Mouse (Mus musculus): ENCODE results near the gene Prkcg. TPM values are rescaled to one million over a fixed set of nuclear protein-coding genes. Genes with fewer than 3 reads are reported as not detected.
A peak's percentile ranks its signal among the peaks of the same experiment; 100 is the strongest.

Gene Prkcg
- polyA plus RNA-seq, 1 experiment from 2014 or later, result 3.8 TPM

- no peak for ATAC-seq
- 93% methylated on average over 1 of the region's 1 CpGs for WGBS
- no peaks in the 10 kb centered on the region for H3K27me3 ChIP-seq (ENCODE audit: control insufficient read depth, insufficient read depth, low read depth, low read length)
- no peak overlapping the region for H3K4me2 ChIP-seq (ENCODE audit: low read length)
- peaks cover 2% of the 10 kb centered on the region; the same call in 1 of the 2 replicates for H3K36me3 ChIP-seq (ENCODE audit: control insufficient read depth, insufficient read depth, low read length)
- no peak overlapping the region for H3K27ac ChIP-seq (ENCODE audit: low read length)
- H3K9me3 ChIP-seq (replicated peaks; ENCODE audit: control insufficient read depth, low read length, poor library complexity, severe bottlenecking), result no peaks in the 10 kb centered on the region
- H3K9ac ChIP-seq (ENCODE audit: low read depth, low read length), result no peak overlapping the region
- no peak overlapping the region for H3K4me3 ChIP-seq (ENCODE audit: low read depth, low read length)
- H3K4me1 ChIP-seq (ENCODE audit: control insufficient read depth, insufficient read depth, low read length), result no peaks in the 10 kb centered on the region
Observed at GRCm38 (mm10) chr7:3323826-3324225, 34.8 kb downstream of the Prkcg start.

GRCm38 (mm10) chr7:3327961-3328360 lies 39.0 kb downstream of the Prkcg start:
- H3K4me2 ChIP-seq (ENCODE audit: low read length), result no peak overlapping the region
- no peak for ATAC-seq
- no peak overlapping the region for H3K9ac ChIP-seq (ENCODE audit: low read depth, low read length)
- 82% methylated on average over 4 of the region's 4 CpGs for WGBS
- H3K27me3 ChIP-seq (ENCODE audit: control insufficient read depth, insufficient read depth, low read depth, low read length), result no peaks in the 10 kb centered on the region
- H3K9me3 ChIP-seq (replicated peaks; ENCODE audit: control insufficient read depth, low read length, poor library complexity, severe bottlenecking), result no peaks in the 10 kb centered on the region
- H3K27ac ChIP-seq (ENCODE audit: low read length), result no peak overlapping the region
- no peaks in the 10 kb centered on the region for H3K36me3 ChIP-seq (ENCODE audit: control insufficient read depth, insufficient read depth, low read length)
- H3K4me3 ChIP-seq (ENCODE audit: low read depth, low read length), result no peak overlapping the region
- peaks cover 7% of the 10 kb centered on the region for H3K4me1 ChIP-seq (ENCODE audit: control insufficient read depth, insufficient read depth, low read length)

DNA sequence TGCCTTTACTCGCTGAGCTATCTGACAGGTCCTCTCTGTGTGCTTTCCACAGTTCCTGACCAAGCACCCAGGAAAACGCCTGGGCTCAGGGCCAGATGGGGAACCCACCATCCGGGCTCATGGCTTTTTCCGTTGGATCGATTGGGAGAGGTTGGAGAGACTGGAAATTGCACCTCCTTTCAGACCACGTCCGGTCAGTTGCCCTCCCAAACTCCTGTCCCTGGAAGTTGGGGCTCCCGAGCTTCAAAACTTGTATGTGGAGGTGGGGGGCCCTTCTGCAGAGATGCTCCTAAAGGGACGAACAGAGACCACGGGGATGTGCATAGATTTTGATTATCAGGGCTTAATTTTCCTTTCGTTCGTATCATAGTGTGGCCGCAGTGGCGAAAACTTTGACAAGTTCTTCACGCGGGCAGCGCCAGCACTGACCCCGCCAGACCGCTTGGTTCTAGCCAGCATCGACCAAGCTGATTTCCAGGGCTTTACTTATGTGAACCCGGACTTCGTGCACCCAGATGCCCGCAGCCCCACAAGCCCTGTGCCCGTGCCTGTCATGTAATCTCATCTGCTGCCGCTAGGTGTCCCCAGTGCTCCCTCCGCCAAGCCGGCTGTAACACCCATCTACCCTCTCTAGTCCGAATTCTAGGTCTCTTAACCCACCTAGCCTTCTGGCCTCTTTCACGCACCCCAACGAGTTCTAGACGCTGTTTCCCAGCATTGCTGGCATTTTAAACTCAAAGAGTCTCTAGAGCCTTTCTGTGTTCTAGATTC lies 41.0 kb downstream of the Prkcg start:
- Histone ChIP-seq H3K9ac (ENCODE audit: low read depth, low read length) (no peak overlapping the region), H3K9me3 (replicated peaks; ENCODE audit: control insufficient read depth, low read length, poor library complexity, severe bottlenecking) (no peaks in the 10 kb centered on the region), H3K27ac (ENCODE audit: low read length) (no peak overlapping the region), H3K36me3 (ENCODE audit: control insufficient read depth, insufficient read depth, low read length) (no peaks in the 10 kb centered on the region), H3K27me3 (ENCODE audit: control insufficient read depth, insufficient read depth, low read depth, low read length) (no peaks in the 10 kb centered on the region), H3K4me3 (ENCODE audit: low read depth, low read length) (no peak overlapping the region), H3K4me2 (ENCODE audit: low read length) (peak overlapping the region; percentile 23), H3K4me1 (ENCODE audit: control insufficient read depth, insufficient read depth, low read length) (peaks cover 16% of the 10 kb centered on the region)
- WGBS, result 23% methylated on average over 31 of the region's 31 CpGs
- ATAC-seq, result no peak; the same call in 1 of the 2 replicates

DNA sequence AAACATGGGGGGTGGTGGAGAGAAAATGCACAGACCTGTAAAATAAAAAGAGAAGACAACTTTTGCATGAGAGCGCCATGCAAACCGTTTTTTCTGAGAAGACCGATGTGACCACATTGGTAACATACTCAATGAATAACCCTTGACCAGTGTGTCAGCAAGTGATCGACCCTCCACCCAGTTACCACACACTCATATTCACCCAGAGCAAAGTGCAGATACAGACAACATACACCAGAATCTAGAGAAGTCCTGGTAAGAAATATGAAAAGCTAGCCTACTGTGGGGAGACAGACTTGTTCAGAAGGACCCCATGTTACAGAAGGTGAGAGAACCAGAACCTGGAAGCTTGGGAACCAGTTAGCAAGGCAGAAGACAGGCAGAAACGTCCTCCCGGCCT lies 42.2 kb downstream of the Prkcg start:
- Histone ChIP-seq H3K36me3 (ENCODE audit: control insufficient read depth, insufficient read depth, low read length) (no peaks in the 10 kb centered on the region), H3K9ac (ENCODE audit: low read depth, low read length) (peak overlapping the region; percentile 86; the same call in 1 of the 2 replicates), H3K4me3 (ENCODE audit: low read depth, low read length) (peak overlapping the region; percentile 81), H3K27ac (ENCODE audit: low read length) (peak overlapping the region; percentile 38), H3K27me3 (ENCODE audit: control insufficient read depth, insufficient read depth, low read depth, low read length) (no peaks in the 10 kb centered on the region), H3K4me2 (ENCODE audit: low read length) (peak overlapping the region; percentile 85), H3K9me3 (replicated peaks; ENCODE audit: control insufficient read depth, low read length, poor library complexity, severe bottlenecking) (no peaks in the 10 kb centered on the region), H3K4me1 (ENCODE audit: control insufficient read depth, insufficient read depth, low read length) (peaks cover 16% of the 10 kb centered on the region)
- 47% methylated on average over 6 of the region's 6 CpGs for WGBS
- ATAC-seq, result no peak

DNA sequence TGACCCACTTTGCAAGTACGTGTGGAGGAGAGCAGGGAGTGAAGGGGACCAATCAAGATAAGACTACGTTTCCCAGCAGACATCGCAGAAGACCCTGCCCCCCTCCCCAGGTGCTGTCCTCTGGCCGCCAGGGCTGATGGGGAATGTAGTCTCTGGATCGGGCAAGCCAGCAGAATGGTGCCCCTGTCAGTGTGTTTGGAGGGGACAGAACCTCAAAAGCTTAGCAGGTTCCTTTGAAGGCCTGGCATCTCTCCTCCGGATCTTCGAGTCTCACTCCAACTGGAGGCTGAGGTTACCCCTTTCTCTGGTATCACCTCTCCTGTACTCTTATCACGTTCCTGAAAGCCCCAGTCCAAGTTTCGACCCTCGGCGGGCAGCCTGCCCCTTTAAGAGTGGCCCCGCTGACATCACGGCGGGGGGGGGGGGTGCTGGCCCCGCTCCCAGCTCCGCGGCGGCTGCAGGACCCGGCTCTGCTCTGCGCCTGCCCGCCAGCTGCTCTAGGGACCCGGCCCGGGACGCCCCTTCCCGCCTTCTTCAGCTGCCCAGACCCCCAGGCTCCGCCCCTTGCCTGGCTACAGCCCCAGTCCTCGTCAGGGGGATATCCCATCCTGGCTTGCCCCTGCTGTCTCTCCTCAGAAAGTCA lies 42.7 kb downstream of the Prkcg start:
- peak overlapping the region; percentile 86 for H3K9ac ChIP-seq (ENCODE audit: low read depth, low read length)
- peak overlapping the region; percentile 85 for H3K4me2 ChIP-seq (ENCODE audit: low read length)
- H3K27me3 ChIP-seq (ENCODE audit: control insufficient read depth, insufficient read depth, low read depth, low read length), result no peaks in the 10 kb centered on the region
- H3K27ac ChIP-seq (ENCODE audit: low read length), result peak overlapping the region; percentile 87
- peak overlapping the region; percentile 81 for H3K4me3 ChIP-seq (ENCODE audit: low read depth, low read length)
- no peaks in the 10 kb centered on the region for H3K9me3 ChIP-seq (replicated peaks; ENCODE audit: control insufficient read depth, low read length, poor library complexity, severe bottlenecking)
- H3K4me1 ChIP-seq (ENCODE audit: control insufficient read depth, insufficient read depth, low read length), result peaks cover 16% of the 10 kb centered on the region
- WGBS, result under 1% methylated on average over 25 of the region's 27 CpGs
- ATAC-seq, result peak; percentile 90
- no peaks in the 10 kb centered on the region for H3K36me3 ChIP-seq (ENCODE audit: control insufficient read depth, insufficient read depth, low read length)

DNA sequence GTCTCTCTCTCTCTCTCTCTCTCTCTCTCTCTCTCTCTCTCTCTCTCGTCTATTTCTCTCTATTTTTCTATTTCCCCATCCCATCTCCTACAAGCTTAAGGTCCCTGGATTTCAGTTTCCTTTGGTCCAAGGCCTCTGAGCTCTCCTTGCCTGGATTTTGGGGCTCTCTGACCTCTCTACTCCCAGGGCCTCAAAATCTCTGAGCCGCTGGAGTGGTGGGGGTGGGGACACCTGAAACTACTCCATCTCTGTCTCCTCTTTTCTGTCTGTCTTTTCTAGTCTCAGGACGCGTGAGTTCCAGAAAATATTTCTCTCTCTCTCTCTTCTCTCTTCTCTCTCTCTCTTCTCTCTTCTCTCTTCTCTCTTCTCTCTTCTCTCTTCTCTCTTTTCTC lies 43.2 kb downstream of the Prkcg start:
- H3K9me3 ChIP-seq (replicated peaks; ENCODE audit: control insufficient read depth, low read length, poor library complexity, severe bottlenecking), result no peaks in the 10 kb centered on the region
- 0% methylated on average over 4 of the region's 4 CpGs for WGBS
- ATAC-seq, result peak; percentile 12; the same call in 1 of the 2 replicates

GRCm38 (mm10) chr7:3332619-3333521 lies 43.9 kb downstream of the Prkcg start, which contains the start of gene Cacng7:
Gene Cacng7 (plus strand): TSS chr7:3332955.
- Histone ChIP-seq H3K36me3 (ENCODE audit: control insufficient read depth, insufficient read depth, low read length) (no peaks in the 10 kb centered on the region), H3K27me3 (ENCODE audit: control insufficient read depth, insufficient read depth, low read depth, low read length) (no peaks in the 10 kb centered on the region), H3K27ac (ENCODE audit: low read length) (peak within 1 kb of the TSS; percentile 87), H3K4me1 (ENCODE audit: control insufficient read depth, insufficient read depth, low read length) (peaks cover 16% of the 10 kb centered on the region), H3K9me3 (replicated peaks; ENCODE audit: control insufficient read depth, low read length, poor library complexity, severe bottlenecking) (no peaks in the 10 kb centered on the region), H3K9ac (ENCODE audit: low read depth, low read length) (peak within 1 kb of the TSS; percentile 86), H3K4me3 (ENCODE audit: low read depth, low read length) (peak within 1 kb of the TSS; percentile 81), H3K4me2 (ENCODE audit: low read length) (peak within 1 kb of the TSS; percentile 85)
- under 1% methylated on average over 52 of the region's 65 CpGs for WGBS
- ATAC-seq, result peak; percentile 79

More for the DNA sequence above, 43.2 kb downstream of the Prkcg start:
- Histone ChIP-seq H3K27me3 (ENCODE audit: control insufficient read depth, insufficient read depth, low read depth, low read length) (no peaks in the 10 kb centered on the region), H3K4me1 (ENCODE audit: control insufficient read depth, insufficient read depth, low read length) (peaks cover 16% of the 10 kb centered on the region), H3K27ac (ENCODE audit: low read length) (peak overlapping the region; percentile 87), H3K4me3 (ENCODE audit: low read depth, low read length) (peak overlapping the region; percentile 81), H3K9ac (ENCODE audit: low read depth, low read length) (peak overlapping the region; percentile 86), H3K36me3 (ENCODE audit: control insufficient read depth, insufficient read depth, low read length) (no peaks in the 10 kb centered on the region), H3K4me2 (ENCODE audit: low read length) (peak overlapping the region; percentile 85)

- Histone ChIP-seq H3K9ac (ENCODE audit: low read depth, low read length) (peak overlapping the region; percentile 86), H3K27ac (ENCODE audit: low read length) (peak overlapping the region; percentile 87)
Observed at GRCm38 (mm10) chr7:3333542-3333941, 44.6 kb downstream of the Prkcg start.

More at GRCm38 (mm10) chr7:3333542-3333941, 44.6 kb downstream of the Prkcg start:
- H3K36me3 ChIP-seq (ENCODE audit: control insufficient read depth, insufficient read depth, low read length), result no peaks in the 10 kb centered on the region
- peaks cover 16% of the 10 kb centered on the region for H3K4me1 ChIP-seq (ENCODE audit: control insufficient read depth, insufficient read depth, low read length)
- 2% methylated on average over 5 of the region's 5 CpGs for WGBS
- no peak for ATAC-seq
- H3K9me3 ChIP-seq (replicated peaks; ENCODE audit: control insufficient read depth, low read length, poor library complexity, severe bottlenecking), result no peaks in the 10 kb centered on the region
- H3K4me3 ChIP-seq (ENCODE audit: low read depth, low read length), result peak overlapping the region; percentile 81
- peak overlapping the region; percentile 85 for H3K4me2 ChIP-seq (ENCODE audit: low read length)
- no peaks in the 10 kb centered on the region for H3K27me3 ChIP-seq (ENCODE audit: control insufficient read depth, insufficient read depth, low read depth, low read length)
